Mouse (Mus musculus): ENCODE measurements around the gene Bax. TPM values are rescaled to one million over a fixed set of nuclear protein-coding genes. Genes with fewer than 3 reads are reported as not detected.
"Not testable (repeated sequence)": the region's sequence is repeated elsewhere in the genome, so short reads cannot be mapped to it uniquely, and the experiment has no call there.

Bax gene
- polyA plus RNA-seq, 1 experiment from 2014 or later, result 201 TPM

DNA sequence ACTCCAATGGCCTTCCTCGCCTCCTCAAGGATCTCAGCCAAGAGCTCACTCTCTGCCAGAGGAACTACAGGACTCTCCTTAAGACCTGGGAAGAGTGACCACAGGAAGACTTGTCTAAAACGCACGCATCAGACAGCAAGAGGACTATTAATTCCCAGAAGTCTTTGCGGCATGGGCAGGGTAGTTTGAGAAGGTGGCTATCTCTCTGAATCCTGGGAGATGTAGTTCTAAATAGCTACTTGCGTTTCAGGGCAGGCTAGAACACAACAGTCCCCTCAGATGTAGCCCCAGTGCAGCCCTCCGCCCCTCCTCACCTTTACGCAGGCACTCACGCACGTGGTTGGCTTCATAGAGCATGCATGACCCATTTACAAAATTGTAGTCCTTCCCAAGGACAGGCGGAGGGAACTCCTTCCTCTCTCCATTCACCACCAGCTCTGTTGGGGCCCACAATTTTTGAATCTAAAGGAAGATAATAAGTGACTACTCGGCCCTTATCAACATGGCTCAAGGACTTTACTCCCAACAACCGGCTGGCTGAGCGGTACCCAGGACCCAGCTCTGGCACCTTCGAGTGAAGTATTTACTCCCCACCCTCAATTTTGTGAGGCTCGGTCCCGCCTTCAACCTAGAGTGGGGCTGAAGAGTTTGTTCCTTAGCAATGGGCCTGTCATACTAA is 8.7 kb upstream of the Bax start:
- ATAC-seq (ENCODE audit: low FRiP score) (no peak), DNase-seq (ENCODE audit: low spot score, missing footprints) (peak; percentile 71)
- Histone ChIP-seq H3K9ac (ENCODE audit: low read length) (no peak overlapping the region), H3K4me3 (ENCODE audit: low read depth, low read length) (no peak overlapping the region), H3K4me1 (ENCODE audit: control insufficient read depth, insufficient read depth, low read length) (no peaks in the 10 kb centered on the region), H3K27ac (ENCODE audit: low read depth, low read length) (no peak overlapping the region), H3K36me3 (ENCODE audit: control insufficient read depth, insufficient read depth, low read length) (no peaks in the 10 kb centered on the region), H3K9me3 (ENCODE audit: control insufficient read depth, low read length) (no peaks in the 10 kb centered on the region), H3K4me2 (no peak overlapping the region), H3K27me3 (ENCODE audit: control insufficient read depth, insufficient read depth, low read length) (no peaks in the 10 kb centered on the region)
- WGBS, result 76% methylated on average over 16 of the region's 16 CpGs

DNA sequence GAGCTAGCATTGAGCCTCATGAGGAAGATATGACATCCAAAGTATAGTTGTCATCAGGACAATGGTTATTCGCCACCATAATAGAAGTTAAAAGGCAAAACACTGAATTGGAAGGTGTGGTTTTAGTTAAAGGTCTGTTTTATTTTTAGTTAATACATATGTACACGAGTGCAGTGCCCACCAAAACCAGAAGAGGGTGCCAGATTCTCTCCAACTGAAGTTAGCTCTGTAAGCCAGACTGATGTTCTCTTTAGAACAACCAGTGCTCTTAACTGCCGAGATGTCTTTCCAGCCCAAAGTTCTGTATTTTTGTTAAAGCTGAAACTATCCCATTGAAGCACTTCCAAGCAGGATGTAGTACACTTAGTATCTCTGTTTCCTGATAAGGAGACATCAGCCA is 4.2 kb upstream of the Bax start:
- Histone ChIP-seq H3K27me3 (ENCODE audit: control insufficient read depth, insufficient read depth, low read length) (no peaks in the 10 kb centered on the region), H3K4me1 (ENCODE audit: control insufficient read depth, insufficient read depth, low read length) (peaks cover 5% of the 10 kb centered on the region), H3K9ac (ENCODE audit: low read length) (no peak overlapping the region), H3K27ac (ENCODE audit: low read depth, low read length) (no peak overlapping the region), H3K36me3 (ENCODE audit: control insufficient read depth, insufficient read depth, low read length) (no peaks in the 10 kb centered on the region), H3K4me3 (ENCODE audit: low read depth, low read length) (no peak overlapping the region), H3K4me2 (no peak overlapping the region), H3K9me3 (ENCODE audit: control insufficient read depth, low read length) (no peaks in the 10 kb centered on the region)
- DNase-seq (ENCODE audit: low spot score, missing footprints) (peak; percentile 98), ATAC-seq (ENCODE audit: low FRiP score) (no peak)
- WGBS, result 16% methylated on average over 3 of the region's 3 CpGs

DNA sequence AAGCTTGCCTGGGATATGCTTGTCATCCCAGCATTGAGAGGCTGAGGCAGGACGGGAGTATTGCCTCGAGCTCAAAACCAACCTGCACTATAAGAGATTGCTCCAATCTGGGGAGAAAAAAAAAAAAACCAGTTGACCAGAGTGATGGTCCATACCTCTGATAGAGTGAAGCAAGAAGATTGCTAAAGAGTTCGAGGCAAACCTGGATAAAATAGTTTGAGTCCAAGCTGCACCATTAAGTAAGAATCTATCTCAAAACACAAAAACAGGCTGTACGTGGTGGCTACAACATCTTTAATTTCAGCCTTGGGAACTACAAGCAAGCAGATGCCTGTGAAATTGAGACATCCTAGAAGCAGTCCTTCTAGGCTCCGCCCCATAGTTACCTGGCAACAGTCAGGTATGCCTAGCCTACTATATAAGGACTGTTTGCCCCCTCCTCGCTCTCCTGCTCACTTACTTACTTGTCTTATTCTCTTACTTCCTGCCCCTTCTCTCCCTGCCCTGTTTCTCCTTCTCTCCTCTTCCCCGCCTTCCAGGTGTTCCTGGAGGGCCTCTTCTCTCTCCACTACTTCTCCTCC is 482 bp upstream of the Bax start:
- H3K27ac ChIP-seq (ENCODE audit: low read depth, low read length), result no peak overlapping the region
- peak overlapping the region; percentile 87 for H3K4me3 ChIP-seq (ENCODE audit: low read depth, low read length)
- no peaks in the 10 kb centered on the region for H3K9me3 ChIP-seq (ENCODE audit: control insufficient read depth, low read length)
- ATAC-seq (ENCODE audit: low FRiP score) (no peak), DNase-seq (ENCODE audit: low spot score, missing footprints) (no peak)
- peak overlapping the region; percentile 95 for H3K4me2 ChIP-seq
- H3K4me1 ChIP-seq (ENCODE audit: control insufficient read depth, insufficient read depth, low read length), result peaks cover 12% of the 10 kb centered on the region
- no peaks in the 10 kb centered on the region for H3K27me3 ChIP-seq (ENCODE audit: control insufficient read depth, insufficient read depth, low read length)
- peaks cover 6% of the 10 kb centered on the region; the same call in 1 of the 2 replicates for H3K36me3 ChIP-seq (ENCODE audit: control insufficient read depth, insufficient read depth, low read length)
- 33% methylated on average over 7 of the region's 7 CpGs for WGBS
- H3K9ac ChIP-seq (ENCODE audit: low read length), result peak overlapping the region; percentile 88; the same call in 1 of the 2 replicates

DNA sequence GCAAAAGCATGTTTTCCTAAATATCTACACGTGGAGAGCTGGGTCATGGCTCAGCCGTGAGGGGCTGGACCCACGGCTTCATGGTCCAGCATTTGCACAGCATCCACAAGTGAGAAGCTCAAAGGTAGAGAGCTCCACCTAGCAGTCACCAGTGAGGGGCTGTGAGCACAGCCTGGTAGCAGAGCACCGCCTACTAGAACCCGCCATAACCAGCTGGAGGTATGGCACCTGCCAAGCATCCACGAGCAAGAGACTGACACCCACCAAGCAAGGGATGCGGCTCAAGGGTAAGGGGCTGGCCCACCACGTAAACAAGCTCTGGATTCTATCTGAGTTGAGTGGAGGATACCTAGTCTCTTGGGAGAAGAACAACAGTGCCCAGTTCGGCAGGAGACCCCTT is 1.1 kb downstream of the Bax start:
- no peaks in the 10 kb centered on the region for H3K27me3 ChIP-seq (ENCODE audit: control insufficient read depth, insufficient read depth, low read length)
- H3K4me3 ChIP-seq (ENCODE audit: low read depth, low read length), result peak overlapping the region; percentile 87
- peak overlapping the region; percentile 95 for H3K4me2 ChIP-seq
- DNase-seq (ENCODE audit: low spot score, missing footprints) (no peak), ATAC-seq (ENCODE audit: low FRiP score) (no peak)
- WGBS, result 85% methylated on average over 9 of the region's 9 CpGs
- no peak overlapping the region for H3K27ac ChIP-seq (ENCODE audit: low read depth, low read length)
- no peaks in the 10 kb centered on the region for H3K9me3 ChIP-seq (ENCODE audit: control insufficient read depth, low read length)
- H3K9ac ChIP-seq (ENCODE audit: low read length), result peak overlapping the region; percentile 88
- H3K4me1 ChIP-seq (ENCODE audit: control insufficient read depth, insufficient read depth, low read length), result peaks cover 14% of the 10 kb centered on the region
- H3K36me3 ChIP-seq (ENCODE audit: control insufficient read depth, insufficient read depth, low read length), result peaks cover 7% of the 10 kb centered on the region; the same call in 1 of the 2 replicates

DNA sequence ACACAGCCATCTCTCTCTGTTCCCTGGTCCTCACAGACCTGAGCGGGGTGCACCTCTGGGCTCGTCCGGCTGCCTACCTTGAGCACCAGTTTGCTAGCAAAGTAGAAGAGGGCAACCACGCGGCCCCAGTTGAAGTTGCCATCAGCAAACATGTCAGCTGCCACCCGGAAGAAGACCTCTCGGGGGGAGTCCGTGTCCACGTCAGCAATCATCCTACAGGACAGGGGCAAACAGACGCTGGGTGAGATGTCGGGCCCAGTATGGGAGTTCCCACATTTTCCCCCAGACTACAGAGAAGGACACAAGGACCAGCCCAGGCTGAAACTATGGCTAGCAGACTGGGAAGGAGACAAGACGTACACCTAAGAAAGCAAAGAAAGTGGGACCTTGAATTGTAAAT is 1.6 kb downstream of the Bax start:
- Histone ChIP-seq H3K4me1 (ENCODE audit: control insufficient read depth, insufficient read depth, low read length) (peaks cover 19% of the 10 kb centered on the region), H3K9me3 (ENCODE audit: control insufficient read depth, low read length) (no peaks in the 10 kb centered on the region), H3K36me3 (ENCODE audit: control insufficient read depth, insufficient read depth, low read length) (peaks cover 7% of the 10 kb centered on the region; the same call in 1 of the 2 replicates), H3K4me3 (ENCODE audit: low read depth, low read length) (no peak overlapping the region), H3K4me2 (no peak overlapping the region), H3K27ac (ENCODE audit: low read depth, low read length) (no peak overlapping the region), H3K9ac (ENCODE audit: low read length) (no peak overlapping the region), H3K27me3 (ENCODE audit: control insufficient read depth, insufficient read depth, low read length) (no peaks in the 10 kb centered on the region)
- WGBS, result 96% methylated on average over 12 of the region's 12 CpGs
- DNase-seq (ENCODE audit: low spot score, missing footprints) (no peak), ATAC-seq (ENCODE audit: low FRiP score) (no peak)

DNA sequence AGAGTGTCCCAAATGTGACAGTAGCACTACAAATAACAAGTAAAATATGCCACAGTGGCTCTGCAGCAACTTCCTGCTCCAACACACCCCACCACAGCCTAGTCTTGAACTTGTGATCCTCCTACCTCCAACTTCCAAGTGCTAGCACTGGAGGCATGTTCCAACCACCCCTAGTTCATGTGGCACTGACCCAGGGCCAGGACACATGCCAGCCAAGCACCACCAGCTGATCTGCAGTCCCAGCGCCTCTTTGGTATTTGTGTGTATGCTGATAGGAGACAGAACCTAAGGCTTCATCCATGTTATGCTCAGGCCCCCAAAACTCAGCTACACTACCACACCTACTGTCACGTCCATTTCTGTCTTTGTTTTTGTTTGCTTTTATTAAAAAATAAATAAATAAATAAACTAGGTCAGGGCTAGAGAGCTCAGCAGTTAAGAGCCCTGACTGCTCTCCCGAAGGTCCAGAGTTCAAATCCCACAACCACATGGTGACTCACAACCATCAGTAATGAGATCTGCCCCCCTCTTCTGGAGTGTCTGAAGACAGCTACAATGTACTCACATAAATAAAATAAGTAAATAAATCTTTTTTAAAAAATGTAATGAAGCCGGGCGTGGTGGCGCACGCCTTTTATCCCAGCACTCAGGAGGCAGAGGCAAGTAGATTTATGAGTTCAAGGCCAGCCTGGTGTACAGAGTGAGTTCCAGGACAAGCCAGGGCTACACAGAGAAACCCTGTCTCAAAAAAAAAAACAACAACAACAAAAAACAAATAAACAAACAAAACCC is 2.5 kb downstream of the Bax start:
- DNase-seq (ENCODE audit: low spot score, missing footprints), result no peak
- WGBS, result 98% methylated on average over 7 of the region's 7 CpGs

DNA sequence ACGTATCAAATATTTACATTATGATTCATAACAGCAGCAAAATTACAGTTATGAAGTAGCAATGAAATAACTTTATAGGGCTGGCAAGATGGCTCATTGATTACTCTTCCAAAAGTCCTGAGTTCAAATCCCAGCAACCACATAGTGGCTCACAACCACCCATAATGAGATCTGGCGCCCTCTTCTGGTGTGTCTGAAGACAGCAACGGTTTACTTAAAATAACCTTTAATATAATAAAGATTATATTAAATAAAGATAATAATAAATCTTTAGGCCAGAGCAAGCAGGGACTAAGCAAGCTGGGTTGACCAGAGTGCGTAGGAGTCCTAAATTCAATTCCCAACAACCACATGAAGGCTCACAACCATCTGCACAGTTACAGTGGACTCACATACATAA is 3.8 kb downstream of the Bax start:
- 79% methylated on average over 4 of the region's 4 CpGs for WGBS
- H3K27ac ChIP-seq (ENCODE audit: low read depth, low read length); H3K9ac ChIP-seq (ENCODE audit: low read length); H3K27me3 ChIP-seq (ENCODE audit: control insufficient read depth, insufficient read depth, low read length); H3K9me3 ChIP-seq (ENCODE audit: control insufficient read depth, low read length); H3K4me2 ChIP-seq; H3K4me3 ChIP-seq (ENCODE audit: low read depth, low read length); ATAC-seq (ENCODE audit: low FRiP score); DNase-seq (ENCODE audit: low spot score, missing footprints): not testable (repeated sequence)
- Histone ChIP-seq H3K4me1 (ENCODE audit: control insufficient read depth, insufficient read depth, low read length) (peaks cover 26% of the 10 kb centered on the region), H3K36me3 (ENCODE audit: control insufficient read depth, insufficient read depth, low read length) (peaks cover 11% of the 10 kb centered on the region; the same call in 1 of the 2 replicates)

More for the DNA sequence above, 2.5 kb downstream of the Bax start:
- H3K9me3 ChIP-seq (ENCODE audit: control insufficient read depth, low read length), result no peaks in the 10 kb centered on the region
- no peaks in the 10 kb centered on the region for H3K27me3 ChIP-seq (ENCODE audit: control insufficient read depth, insufficient read depth, low read length)
- ATAC-seq (ENCODE audit: low FRiP score), result no peak
- H3K27ac ChIP-seq (ENCODE audit: low read depth, low read length), result no peak overlapping the region
- H3K9ac ChIP-seq (ENCODE audit: low read length), result no peak overlapping the region
- H3K4me2 ChIP-seq, result no peak overlapping the region
- H3K4me1 ChIP-seq (ENCODE audit: control insufficient read depth, insufficient read depth, low read length), result peaks cover 19% of the 10 kb centered on the region
- H3K36me3 ChIP-seq (ENCODE audit: control insufficient read depth, insufficient read depth, low read length), result peaks cover 7% of the 10 kb centered on the region; the same call in 1 of the 2 replicates
- H3K4me3 ChIP-seq (ENCODE audit: low read depth, low read length), result no peak overlapping the region

DNA sequence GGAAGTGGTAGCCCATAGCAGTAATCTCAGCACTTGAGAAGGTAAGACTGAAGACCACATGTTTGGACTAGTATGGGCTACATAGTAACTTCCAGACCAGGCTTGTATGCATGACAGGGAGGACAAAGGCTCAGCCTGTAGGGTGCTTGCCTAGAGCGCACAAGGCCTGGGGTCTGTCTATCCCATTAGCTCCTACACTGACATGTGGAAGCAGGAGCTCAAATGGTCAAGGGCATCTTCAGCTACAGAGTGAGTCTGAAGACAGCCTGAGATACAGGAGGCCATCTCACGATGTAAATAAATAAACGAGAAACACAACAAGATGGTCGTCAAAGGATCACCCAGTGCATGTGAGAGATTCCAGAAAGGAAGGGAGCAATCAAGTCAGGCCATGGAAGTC is 4.4 kb downstream of the Bax start:
- Histone ChIP-seq H3K36me3 (ENCODE audit: control insufficient read depth, insufficient read depth, low read length) (peaks cover 15% of the 10 kb centered on the region), H3K9ac (ENCODE audit: low read length) (no peak overlapping the region), H3K4me2 (no peak overlapping the region), H3K9me3 (ENCODE audit: control insufficient read depth, low read length) (no peaks in the 10 kb centered on the region), H3K4me3 (ENCODE audit: low read depth, low read length) (no peak overlapping the region), H3K27me3 (ENCODE audit: control insufficient read depth, insufficient read depth, low read length) (no peaks in the 10 kb centered on the region), H3K4me1 (ENCODE audit: control insufficient read depth, insufficient read depth, low read length) (peaks cover 31% of the 10 kb centered on the region), H3K27ac (ENCODE audit: low read depth, low read length) (no peak overlapping the region)
- WGBS, result 91% methylated on average over 4 of the region's 4 CpGs
- DNase-seq (ENCODE audit: low spot score, missing footprints), result no peak
- no peak for ATAC-seq (ENCODE audit: low FRiP score)

DNA sequence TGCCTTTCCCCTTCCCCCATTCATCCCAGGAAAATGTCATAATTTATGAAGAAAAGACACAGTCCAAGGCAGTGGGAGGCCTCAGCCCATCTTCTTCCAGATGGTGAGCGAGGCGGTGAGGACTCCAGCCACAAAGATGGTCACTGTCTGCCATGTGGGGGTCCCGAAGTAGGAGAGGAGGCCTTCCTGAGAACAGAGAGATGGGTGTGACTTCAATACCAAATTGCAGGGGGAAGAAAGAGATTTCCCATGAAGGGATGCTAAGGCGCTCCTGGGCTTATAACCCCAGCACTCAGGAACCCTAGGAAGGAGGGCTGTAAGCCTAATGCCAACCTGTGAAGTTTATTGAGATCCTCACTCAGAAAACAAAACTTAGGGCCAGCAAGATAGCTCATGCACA is 4.9 kb downstream of the Bax start:
- no peaks in the 10 kb centered on the region for H3K9me3 ChIP-seq (ENCODE audit: control insufficient read depth, low read length)
- WGBS, result 91% methylated on average over 4 of the region's 4 CpGs
- H3K36me3 ChIP-seq (ENCODE audit: control insufficient read depth, insufficient read depth, low read length), result peaks cover 17% of the 10 kb centered on the region
- H3K4me3 ChIP-seq (ENCODE audit: low read depth, low read length), result no peak overlapping the region
- ATAC-seq (ENCODE audit: low FRiP score) (no peak), DNase-seq (ENCODE audit: low spot score, missing footprints) (no peak)
- H3K4me1 ChIP-seq (ENCODE audit: control insufficient read depth, insufficient read depth, low read length), result peaks cover 34% of the 10 kb centered on the region
- H3K9ac ChIP-seq (ENCODE audit: low read length), result no peak overlapping the region
- peak overlapping the region; percentile 20; the same call in 1 of the 2 replicates for H3K27ac ChIP-seq (ENCODE audit: low read depth, low read length)
- H3K4me2 ChIP-seq, result no peak overlapping the region
- no peaks in the 10 kb centered on the region for H3K27me3 ChIP-seq (ENCODE audit: control insufficient read depth, insufficient read depth, low read length)

Measured in midbrain, embryonic 11.5 days (tissue).